Mouse (Mus musculus) kidney, adult 2 months (tissue): ENCODE measurements around the gene Taar4.

ENCODE experiments used
- CTCF ChIP-seq: fragments of 200-500 bp; conservative IDR thresholded peaks from 2 replicates; pipeline ENCODE4 v1.5.1; 2011; ENCODE audit warnings: low read depth, mild to moderate bottlenecking, control low read depth, low read length, moderate library complexity, mixed read lengths; ENCODE audit not compliant: insufficient read depth, insufficient read length
- POLR2A ChIP-seq: fragments of 200-500 bp; IDR thresholded peaks from one replicate; pipeline ENCODE4 v1.6.1; 2011; ENCODE audit warnings: low read depth, low read length, control low read depth

DNA sequence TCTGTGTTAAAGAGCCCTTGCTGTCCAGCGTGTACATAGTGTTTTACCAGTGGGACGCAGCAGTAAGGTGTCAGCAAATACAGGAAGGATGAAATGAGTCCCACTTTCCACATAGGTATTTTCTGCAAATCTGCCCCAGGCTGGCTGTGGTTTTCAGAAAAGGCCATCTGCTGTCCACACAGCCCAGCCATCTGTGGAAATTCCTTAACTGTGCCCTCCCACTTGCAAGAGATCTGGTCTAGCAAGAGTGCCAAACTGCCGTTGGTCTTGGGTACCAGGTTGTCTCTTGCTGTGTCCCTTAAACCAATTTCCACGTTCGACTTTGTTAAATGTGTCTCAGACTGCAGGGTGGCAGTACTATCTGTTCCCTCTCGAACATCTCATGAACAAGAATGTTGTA, 8.6 kb upstream of the Taar4 start:
- TF ChIP-seq POLR2A (no peak), CTCF (no peak)
